Mouse (Mus musculus): ENCODE results near the gene Skp1a.
A peak's percentile ranks its signal among the peaks of the same experiment; 100 is the strongest.

DNA sequence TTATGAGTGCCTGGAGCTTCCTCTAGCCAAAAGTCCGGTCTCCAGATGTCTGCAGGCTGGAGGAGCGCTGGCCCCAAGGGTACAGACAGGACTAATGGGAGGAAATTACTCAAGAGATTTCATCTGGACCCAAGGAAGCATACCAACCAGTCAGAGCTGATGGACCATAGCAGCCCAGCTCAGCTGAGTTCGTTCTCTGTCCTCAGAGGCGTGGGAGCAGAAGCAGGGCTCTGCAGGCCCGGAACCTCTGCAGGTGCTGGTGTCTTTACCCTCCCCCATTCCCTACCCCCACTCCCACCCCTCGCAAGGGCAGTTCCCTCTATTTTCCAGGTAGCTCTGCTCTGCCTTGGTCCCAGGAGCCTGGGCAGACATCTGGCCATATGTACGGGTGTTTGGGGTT lies 60.6 kb downstream of the Skp1a start:
- TF ChIP-seq CHD1 (IDR thresholded peaks at IDR 0.05; ENCODE audit: low read depth, low read length) (no peak), POLR2A (IDR thresholded peaks at IDR 0.05; ENCODE audit: low read depth, low read length) (no peak), JUND (conservative IDR thresholded peaks at IDR 0.05; ENCODE audit: low read depth, low read length) (no peak), HCFC1 (IDR thresholded peaks at IDR 0.05; ENCODE audit: low read depth, low read length) (no peak), BHLHE40 (IDR thresholded peaks at IDR 0.05; ENCODE audit: low read depth, low read length) (no peak), CHD2 (IDR thresholded peaks at IDR 0.05; ENCODE audit: low read length) (peak; percentile 87)
